Mouse (Mus musculus): ENCODE measurements around the gene Arid1b.

DNA sequence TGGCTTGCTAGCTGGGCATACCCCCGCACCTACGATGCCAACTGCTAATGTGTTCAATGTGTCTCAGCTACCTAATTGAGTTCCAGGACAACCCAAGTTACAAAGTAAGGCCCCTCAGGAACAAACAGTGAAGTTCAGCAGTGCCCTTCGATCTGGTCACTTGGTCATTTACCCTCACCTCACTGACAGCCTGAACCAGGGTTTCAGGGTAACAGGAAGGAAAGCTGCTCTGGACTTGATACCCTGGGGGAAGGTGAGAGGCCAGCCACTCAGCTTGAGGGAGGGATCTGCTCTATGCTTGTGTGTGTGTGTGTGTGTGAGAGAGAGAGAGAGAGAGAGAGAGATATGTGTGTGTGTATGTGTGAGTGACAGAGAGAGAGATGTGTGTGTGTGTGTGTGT, 11.2 kb downstream of the Arid1b start:
- TF ChIP-seq CTCF (IDR thresholded peaks at IDR 0.05) = no peak
- TF ChIP-seq POLR2A (IDR thresholded peaks at IDR 0.05; ENCODE audit: insufficient read depth, low read depth, low read length) = no peak

Data from heart, adult 2 months (tissue).